In the genomic region with DNA sequence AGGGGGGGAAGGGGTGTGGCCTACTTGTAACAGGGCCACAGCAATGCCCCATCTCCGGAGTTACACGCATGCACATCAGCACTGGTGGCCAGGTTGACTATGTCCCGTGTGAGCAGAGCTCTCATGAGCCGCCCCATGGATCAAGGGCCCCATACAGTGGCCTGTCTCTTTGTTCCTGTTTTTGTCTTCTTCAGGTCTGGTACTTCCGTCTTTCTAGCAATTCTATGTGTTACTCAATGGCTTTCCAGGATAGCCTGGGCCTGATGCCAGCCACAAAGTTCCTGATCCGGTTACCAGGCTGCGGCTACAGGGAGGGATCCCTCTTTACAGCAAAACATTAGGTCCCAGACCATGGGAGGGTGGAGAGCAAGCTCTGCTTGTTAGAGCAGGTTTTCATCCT, we compare ENCODE assay signal across 11 mouse cellular contexts. TPM values are rescaled to one million over a fixed set of nuclear protein-coding genes. Genes with fewer than 3 reads are reported as not detected.
A peak's percentile ranks its signal among the peaks of the same experiment; 100 is the strongest.
DNase-seq lines count a peak whose midpoint lies in the region; ATAC-seq and TF ChIP-seq lines count a peak whose summit lies in the region.
"Had no signal": no experiment of that assay in that cellular context is flagged by ENCODE, and none has a peak within 500 bp of the region (broad histone marks: within the 10 kb centered on the region; RNA-seq: fewer than 3 reads in every experiment).

No protein-coding gene starts in this region.

- H3K9me3 ChIP-seq in heart, embryonic 12.5 days (replicated peaks) = no peaks in the 10 kb centered on the region
- no peaks in the 10 kb centered on the region for H3K9me3 ChIP-seq in midbrain, postnatal 0 days (ENCODE audit: low read length)
- H3K9me3 ChIP-seq in midbrain, embryonic 16.5 days (replicated peaks; ENCODE audit: control insufficient read depth, low read length, poor library complexity, severe bottlenecking) = no peaks in the 10 kb centered on the region
- no peaks in the 10 kb centered on the region for H3K9me3 ChIP-seq in forebrain, embryonic 15.5 days
- H3K9me3 ChIP-seq in forebrain, embryonic 12.5 days = no peaks in the 10 kb centered on the region

- DNase-seq in heart, adult 11 months = peak; percentile 97
- peak; percentile 35 for DNase-seq in midbrain, postnatal 0 days (ENCODE audit: low spot score)
- peak; percentile 83 to 87 for DNase-seq in monocyte, adult 2 months (ENCODE audit: low read depth in 1 of 2, low spot score in 2 of 2)
- DNase-seq: midbrain, embryonic 14.5 days had no signal

- H3K27ac ChIP-seq in heart, embryonic 12.5 days (ENCODE audit: poor library complexity, severe bottlenecking) = no peak overlapping the region
- H3K27ac ChIP-seq in midbrain, postnatal 0 days (ENCODE audit: low read depth, low read length) = no peak overlapping the region
- no peak overlapping the region for H3K27ac ChIP-seq in midbrain, embryonic 16.5 days (ENCODE audit: low read length)
- H3K27ac ChIP-seq in forebrain, embryonic 15.5 days (replicated peaks) = no peak overlapping the region
- no peak overlapping the region for H3K27ac ChIP-seq in forebrain, embryonic 12.5 days

- H3K4me2 ChIP-seq in heart, embryonic 12.5 days = no peak overlapping the region
- H3K4me2 ChIP-seq in midbrain, postnatal 0 days (ENCODE audit: low read depth, low read length, poor library complexity, severe bottlenecking) = no peak overlapping the region
- no peak overlapping the region for H3K4me2 ChIP-seq in midbrain, embryonic 16.5 days (ENCODE audit: low read length)
- no peak overlapping the region for H3K4me2 ChIP-seq in forebrain, embryonic 15.5 days (replicated peaks)
- no peak overlapping the region for H3K4me2 ChIP-seq in forebrain, embryonic 12.5 days

- no peak overlapping the region for H3K9ac ChIP-seq in heart, embryonic 12.5 days
- H3K9ac ChIP-seq in midbrain, postnatal 0 days (replicated peaks; ENCODE audit: low read length, poor library complexity, severe bottlenecking) = no peak overlapping the region
- H3K9ac ChIP-seq in midbrain, embryonic 16.5 days (ENCODE audit: low read depth, low read length) = no peak overlapping the region
- H3K9ac ChIP-seq in forebrain, embryonic 15.5 days (replicated peaks) = no peak overlapping the region
- H3K9ac ChIP-seq in forebrain, embryonic 12.5 days = no peak overlapping the region

- 0 out of 2 replicates have a peak, but pooled peaks cover 7% of the 10 kb centered on the region for H3K27me3 ChIP-seq in heart, embryonic 12.5 days (replicated peaks)
- H3K27me3 ChIP-seq in midbrain, postnatal 0 days (ENCODE audit: insufficient read depth, low read length) = no peaks in the 10 kb centered on the region
- no peaks in the 10 kb centered on the region for H3K27me3 ChIP-seq in midbrain, embryonic 16.5 days (ENCODE audit: control insufficient read depth, insufficient read depth, low read depth, low read length)
- H3K27me3 ChIP-seq in forebrain, embryonic 15.5 days = no peaks in the 10 kb centered on the region
- H3K27me3 ChIP-seq in forebrain, embryonic 12.5 days = no peaks in the 10 kb centered on the region

- no peak for ATAC-seq in heart, embryonic 12.5 days (ENCODE audit: insufficient number of reproducible peaks, low FRiP score)
- ATAC-seq in midbrain, postnatal 0 days (ENCODE audit: low FRiP score) = no peak
- ATAC-seq in midbrain, embryonic 16.5 days = no peak
- ATAC-seq in granulocyte monocyte progenitor cell, adult 5-6 weeks (replicated peaks; ENCODE audit: poor library complexity, severe bottlenecking) = peak; percentile 92
- ATAC-seq in forebrain, embryonic 15.5 days (replicated peaks) = no peak
- no peak for ATAC-seq in forebrain, embryonic 12.5 days (ENCODE audit: low FRiP score)
- ATAC-seq: activated CD4-positive, CD25-positive, alpha-beta regulatory T cell, adult 4 months had no signal

- no peak overlapping the region for H3K4me3 ChIP-seq in heart, embryonic 12.5 days
- no peak overlapping the region for H3K4me3 ChIP-seq in midbrain, postnatal 0 days (ENCODE audit: low read depth, low read length)
- H3K4me3 ChIP-seq in midbrain, embryonic 16.5 days (ENCODE audit: low read depth, low read length) = no peak overlapping the region
- H3K4me3 ChIP-seq in forebrain, embryonic 15.5 days = no peak overlapping the region
- no peak overlapping the region for H3K4me3 ChIP-seq in forebrain, embryonic 12.5 days (replicated peaks)

- H3K36me3 ChIP-seq in heart, embryonic 12.5 days = no peaks in the 10 kb centered on the region
- H3K36me3 ChIP-seq in midbrain, postnatal 0 days (ENCODE audit: insufficient read depth, low read length) = no peaks in the 10 kb centered on the region
- H3K36me3 ChIP-seq in midbrain, embryonic 16.5 days (ENCODE audit: control insufficient read depth, insufficient read depth, low read length) = no peaks in the 10 kb centered on the region
- no peaks in the 10 kb centered on the region for H3K36me3 ChIP-seq in forebrain, embryonic 15.5 days
- H3K36me3 ChIP-seq in forebrain, embryonic 12.5 days (replicated peaks) = no peaks in the 10 kb centered on the region

- H3K4me1 ChIP-seq in heart, embryonic 12.5 days (replicated peaks) = 0 out of 2 replicates have a peak, but pooled peaks cover 6% of the 10 kb centered on the region
- no peaks in the 10 kb centered on the region for H3K4me1 ChIP-seq in midbrain, postnatal 0 days (ENCODE audit: insufficient read depth, low read length)
- no peaks in the 10 kb centered on the region for H3K4me1 ChIP-seq in midbrain, embryonic 16.5 days (ENCODE audit: control insufficient read depth, insufficient read depth, low read length)
- H3K4me1 ChIP-seq in forebrain, embryonic 15.5 days = no peaks in the 10 kb centered on the region
- H3K4me1 ChIP-seq in forebrain, embryonic 12.5 days = no peaks in the 10 kb centered on the region

- WGBS in heart, embryonic 12.5 days = 87% methylated on average over 7 of the region's 7 CpGs
- WGBS in midbrain, postnatal 0 days = 72% methylated on average over 7 of the region's 7 CpGs
- 78% methylated on average over 7 of the region's 7 CpGs for WGBS in midbrain, embryonic 16.5 days
- WGBS in forebrain, embryonic 15.5 days = 53% methylated on average over 7 of the region's 7 CpGs
- 76% methylated on average over 7 of the region's 7 CpGs for WGBS in forebrain, embryonic 12.5 days

- TF ChIP-seq CTCF in midbrain, postnatal 0 days (IDR thresholded peaks at IDR 0.05) = no peak

RNA-seq across cellular contexts. Expression of gene Ahctf1, which starts 39.1 kb away (rescaled TPM):
- polyA plus RNA-seq in heart, embryonic 12.5 days (2016; fragmentation: Nextera tagmentation; extraction: Ambion mirVana) = 22.5 and 23.9 TPM in 2 replicates
- 20.7 and 31.9 TPM in 2 replicates for total RNA-seq in midbrain, postnatal 0 days (2014; rRNA removed)
- polyA plus RNA-seq in midbrain, postnatal 0 days (2015; fragmentation: Nextera tagmentation; extraction: Ambion mirVana) = 6.4 and 9.3 TPM in 2 replicates
- 15.3 and 16.0 TPM in 2 replicates for polyA plus RNA-seq in midbrain, embryonic 16.5 days (2015; fragmentation: Nextera tagmentation; extraction: Ambion mirVana)
- total RNA-seq in granulocyte monocyte progenitor cell, adult 5-6 weeks (2014; fragmentation: Nextera tagmentation) = 38.1 and 38.4 TPM in 2 replicates
- 53.8 and 63.9 TPM in 2 replicates for total RNA-seq in granulocyte monocyte progenitor cell, adult 5-6 weeks (2017)
- 19.8 and 22.2 TPM in 2 replicates for polyA plus RNA-seq in forebrain, embryonic 15.5 days (2015; fragmentation: Nextera tagmentation; extraction: Ambion mirVana)
- 31.4 and 32.9 TPM in 2 replicates for polyA plus RNA-seq in forebrain, embryonic 12.5 days (2016; fragmentation: Nextera tagmentation; extraction: Ambion mirVana)

RNA-seq across cellular contexts. Expression of gene Gm10518, which starts 39.4 kb away (rescaled TPM):
- 0.26 TPM in 1 of 2 replicates, not detected in the other for polyA plus RNA-seq in heart, embryonic 12.5 days (2016; fragmentation: Nextera tagmentation; extraction: Ambion mirVana)
- not detected in 2 replicates for total RNA-seq in midbrain, postnatal 0 days (2014; rRNA removed)
- not detected in 2 replicates for polyA plus RNA-seq in midbrain, postnatal 0 days (2015; fragmentation: Nextera tagmentation; extraction: Ambion mirVana)
- not detected in 2 replicates for polyA plus RNA-seq in midbrain, embryonic 16.5 days (2015; fragmentation: Nextera tagmentation; extraction: Ambion mirVana)
- total RNA-seq in granulocyte monocyte progenitor cell, adult 5-6 weeks (2014; fragmentation: Nextera tagmentation) = 0.83 TPM in 1 of 2 replicates, not detected in the other
- 0.30 TPM in 1 of 2 replicates, not detected in the other for total RNA-seq in granulocyte monocyte progenitor cell, adult 5-6 weeks (2017)
- polyA plus RNA-seq in forebrain, embryonic 15.5 days (2015; fragmentation: Nextera tagmentation; extraction: Ambion mirVana) = 0.29 TPM in 1 of 2 replicates, not detected in the other
- 0.18 and 0.36 TPM in 2 replicates for polyA plus RNA-seq in forebrain, embryonic 12.5 days (2016; fragmentation: Nextera tagmentation; extraction: Ambion mirVana)
- total RNA-seq: gastrocnemius, postnatal 4 days had no signal
- polyA plus RNA-seq: activated CD4-positive, CD25-positive, alpha-beta regulatory T cell, adult 4 months; midbrain, embryonic 14.5 days had no signal

Comparison
In these comparisons a context has a peak if more than half of its experiments do, and no peak if none do; other contexts are left out.
1. DNase-seq: peak in every context shown above with its lines; median percentile 97 in heart, adult 11 months; 85 in monocyte, adult 2 months; 35 in midbrain, postnatal 0 days.